Mouse (Mus musculus): Measurements from ENCODE around the gene Slc44a1.
A peak's percentile ranks its signal among the peaks of the same experiment; 100 is the strongest.

The Slc44a1 gene

DNA sequence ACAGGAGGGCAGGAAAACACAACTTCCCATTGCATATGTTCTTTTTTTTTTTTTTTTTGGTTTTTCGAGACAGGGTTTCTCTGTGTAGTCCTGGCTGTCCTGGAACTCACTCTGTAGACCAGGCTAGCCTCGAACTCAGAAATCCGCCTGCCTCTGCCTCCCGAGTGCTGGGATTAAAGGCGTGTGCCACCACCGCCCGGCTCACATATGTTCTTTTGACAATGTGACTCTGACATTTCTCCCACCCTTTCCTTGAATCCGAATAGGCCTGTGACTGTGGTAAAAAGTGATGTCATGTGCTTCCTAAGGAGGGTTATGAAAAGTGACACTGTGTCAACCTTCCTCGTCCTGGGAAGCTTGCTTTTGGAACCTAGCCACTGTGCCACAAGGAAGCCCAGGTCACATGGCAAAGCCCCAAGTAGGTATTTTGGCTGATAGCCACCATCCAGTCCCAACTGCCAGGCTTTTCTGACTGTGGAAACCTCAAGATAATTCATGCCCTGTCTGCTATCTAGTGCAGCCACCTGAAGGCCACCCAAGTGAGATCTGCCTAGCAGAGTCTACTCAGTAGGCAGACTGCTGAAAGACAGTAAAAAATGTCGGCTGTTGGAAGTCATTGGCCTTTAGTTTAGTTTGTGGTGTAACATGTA lies 8.5 kb upstream of the Slc44a1 start:
- DNase-seq: peak; percentile 73

GRCm38 (mm10) chr4:53437110-53437755 lies 3.0 kb upstream of the Slc44a1 start:
- DNase-seq: no peak

DNA sequence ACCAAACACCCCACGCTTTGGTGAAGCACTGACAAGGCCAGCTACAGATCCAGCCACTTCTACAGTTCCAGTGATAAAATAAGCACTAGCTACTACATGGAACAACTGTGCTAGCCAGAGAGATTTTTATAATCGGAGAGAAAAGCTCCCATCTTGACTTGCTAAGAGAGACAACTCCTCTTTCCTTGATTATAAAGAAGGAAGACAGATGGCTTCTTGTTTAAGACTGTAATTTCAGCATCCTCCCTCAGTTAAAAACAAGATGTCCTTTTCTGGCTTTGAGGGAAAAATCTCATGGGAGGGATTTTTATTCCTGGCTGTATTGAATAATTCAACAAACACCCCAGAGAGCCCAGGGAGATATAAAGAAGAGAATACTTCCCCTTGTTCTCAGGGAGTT lies 1.8 kb upstream of the Slc44a1 start:
- DNase-seq: no peak

- DNase-seq: no peak
Observed at GRCm38 (mm10) chr4:53438836-53439480, 1.3 kb upstream of the Slc44a1 start.

GRCm38 (mm10) chr4:53439636-53440009 lies 590 bp upstream of the Slc44a1 start:
- DNase-seq: no peak

DNA sequence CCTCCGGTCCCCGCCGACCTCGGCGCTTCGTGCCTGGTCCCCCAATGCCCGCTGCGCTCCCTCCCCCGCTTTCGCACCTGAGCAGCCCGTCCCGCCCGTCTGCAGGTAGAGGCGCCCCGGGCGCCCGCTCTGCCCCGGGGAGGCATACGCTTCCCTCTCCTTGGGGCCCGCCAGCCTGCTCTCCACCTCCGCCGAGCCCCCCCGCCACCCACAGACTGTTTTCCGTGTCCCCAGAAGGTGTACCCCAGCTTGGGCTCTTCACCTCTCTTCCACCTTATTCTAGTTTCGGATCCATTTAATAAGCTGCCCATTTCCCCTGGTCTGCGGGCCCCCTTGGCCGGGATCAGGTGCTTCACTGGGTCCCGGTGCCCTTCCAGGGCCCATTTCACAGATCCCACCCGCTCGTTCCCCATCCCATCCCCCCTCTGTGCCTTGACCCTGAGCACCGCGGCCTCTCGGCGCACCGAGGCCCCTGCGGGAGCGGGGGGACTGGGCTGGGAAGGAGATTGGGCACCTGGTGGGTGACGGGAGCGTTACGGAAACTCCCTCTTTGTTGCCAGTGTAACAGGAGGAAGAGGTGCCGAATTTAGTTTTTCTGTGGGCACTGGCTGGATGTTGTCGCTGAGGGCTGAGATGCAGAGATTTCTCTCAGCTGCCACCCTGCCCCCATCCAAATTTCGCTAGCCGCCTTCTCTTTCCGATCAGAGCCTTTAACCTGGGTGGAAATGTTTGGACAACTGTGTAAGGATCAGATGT lies 781 bp downstream of the Slc44a1 start:
- DNase-seq: no peak

DNA sequence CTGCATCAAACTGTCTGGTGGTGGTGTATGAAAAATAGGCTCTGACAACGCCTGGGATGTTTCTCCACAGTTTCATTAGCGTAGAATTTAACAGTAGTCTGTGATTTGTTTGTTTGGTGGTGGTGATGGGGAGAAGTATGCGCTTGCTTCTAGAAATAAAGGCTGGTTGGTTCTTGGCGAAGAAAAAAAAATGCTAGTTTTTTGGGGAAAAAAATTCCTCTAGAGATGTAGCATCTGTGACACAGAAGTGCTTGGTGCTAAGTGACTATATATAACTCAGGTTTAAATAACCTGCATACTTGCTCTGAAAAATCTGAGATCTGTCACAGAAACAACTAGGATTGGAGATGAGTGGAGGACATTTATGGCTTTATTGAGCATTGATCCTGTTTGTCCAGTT lies 1.5 kb downstream of the Slc44a1 start:
- DNase-seq: no peak

- no peak for DNase-seq
Observed at GRCm38 (mm10) chr4:53446216-53446615, 6.0 kb downstream of the Slc44a1 start.

- no peak for DNase-seq
Observed at GRCm38 (mm10) chr4:53447773-53448172, 7.6 kb downstream of the Slc44a1 start.

DNA sequence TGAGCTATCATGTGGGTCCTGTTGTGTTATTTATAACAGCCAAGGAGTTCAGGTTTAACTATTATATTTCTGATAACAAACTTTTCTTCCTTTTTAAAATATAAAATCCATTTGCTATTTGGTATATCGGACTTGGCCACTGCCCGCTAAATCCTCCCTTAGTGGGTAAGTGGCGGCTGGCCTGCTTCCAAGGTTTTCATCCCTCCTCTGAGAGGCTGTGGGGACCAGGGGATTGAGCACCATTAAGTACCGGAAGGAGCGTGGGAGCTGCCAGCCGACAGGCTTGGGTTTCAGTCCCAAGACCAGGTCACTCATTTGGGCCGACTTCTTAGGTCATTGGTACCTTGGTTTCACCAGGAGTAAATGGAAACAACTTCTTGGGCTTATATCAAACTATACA lies 10.5 kb downstream of the Slc44a1 start:
- no peak for DNase-seq

- no peak for DNase-seq
Observed at GRCm38 (mm10) chr4:53451887-53452286, 11.7 kb downstream of the Slc44a1 start.

DNA sequence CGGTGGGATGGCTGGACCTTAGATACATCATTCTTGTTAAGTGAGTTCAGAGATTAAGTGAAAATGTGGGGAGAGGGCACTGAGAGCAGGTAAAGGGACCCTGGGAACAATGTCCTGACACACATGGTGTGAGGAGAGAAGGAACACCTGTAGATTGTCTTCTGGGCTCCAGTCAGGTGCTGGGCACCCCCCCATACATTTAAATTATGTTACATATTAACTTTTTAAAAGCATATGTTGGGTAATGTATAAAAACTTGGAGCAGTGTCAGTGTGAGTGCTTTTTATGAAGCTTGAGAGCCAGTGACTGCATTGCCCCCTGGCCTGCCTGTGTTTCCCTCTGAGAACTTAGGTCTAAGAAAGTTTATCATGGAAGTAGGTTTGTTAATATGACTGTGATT lies 12.2 kb downstream of the Slc44a1 start:
- no peak for DNase-seq

DNA sequence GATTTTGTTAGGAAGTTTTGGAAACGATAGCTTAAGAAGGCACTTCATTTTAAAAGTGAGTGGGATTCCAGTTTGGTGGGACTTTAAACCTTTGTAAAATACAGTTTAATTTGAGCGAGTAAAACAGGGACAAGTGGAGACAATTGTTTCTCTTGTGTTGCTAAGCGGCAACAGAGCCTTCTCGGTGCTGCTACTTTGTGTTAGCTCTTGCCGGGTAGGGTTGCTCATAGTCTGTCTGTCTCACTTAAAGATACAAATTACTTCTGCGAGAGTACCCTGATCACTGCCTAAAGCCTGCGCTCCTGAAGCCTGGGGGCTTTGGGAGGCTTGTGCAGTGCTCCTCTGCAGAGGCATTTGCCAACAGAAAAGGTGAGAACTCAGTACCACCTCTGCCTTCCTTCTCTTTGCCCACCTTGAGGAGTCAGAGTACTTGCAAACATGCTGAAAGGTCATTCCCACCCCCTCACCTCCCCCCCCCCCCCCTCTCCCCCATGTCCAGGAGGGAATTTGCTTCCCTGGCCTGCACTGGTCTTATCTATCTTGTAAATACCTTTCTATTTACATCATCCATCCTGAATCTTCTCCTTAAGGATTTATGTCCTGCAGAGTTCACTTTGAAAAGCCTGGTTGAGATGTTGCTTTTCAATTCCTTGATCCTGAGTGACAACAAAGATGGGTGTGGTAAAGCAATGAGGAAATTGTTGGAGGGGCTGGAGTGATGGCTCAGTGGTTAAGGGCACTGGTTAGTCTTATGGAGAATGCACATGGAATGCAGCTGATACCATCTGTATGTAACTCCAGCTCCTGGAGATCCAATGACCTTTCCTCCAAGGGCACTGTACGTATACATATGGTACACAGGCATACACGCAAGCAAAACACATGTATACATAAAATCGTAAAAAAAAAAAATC lies 13.0 kb downstream of the Slc44a1 start:
- DNase-seq: no peak

- DNase-seq: no peak
Observed at GRCm38 (mm10) chr4:53455885-53456284, 15.7 kb downstream of the Slc44a1 start.

GRCm38 (mm10) chr4:53456570-53456969 lies 16.4 kb downstream of the Slc44a1 start:
- DNase-seq: no peak

- no peak for DNase-seq
Observed at GRCm38 (mm10) chr4:53458503-53458902, 18.3 kb downstream of the Slc44a1 start.

- DNase-seq: no peak
Observed at GRCm38 (mm10) chr4:53459697-53460096, 19.5 kb downstream of the Slc44a1 start.

GRCm38 (mm10) chr4:53461026-53461425 lies 20.8 kb downstream of the Slc44a1 start:
- DNase-seq: no peak

DNA sequence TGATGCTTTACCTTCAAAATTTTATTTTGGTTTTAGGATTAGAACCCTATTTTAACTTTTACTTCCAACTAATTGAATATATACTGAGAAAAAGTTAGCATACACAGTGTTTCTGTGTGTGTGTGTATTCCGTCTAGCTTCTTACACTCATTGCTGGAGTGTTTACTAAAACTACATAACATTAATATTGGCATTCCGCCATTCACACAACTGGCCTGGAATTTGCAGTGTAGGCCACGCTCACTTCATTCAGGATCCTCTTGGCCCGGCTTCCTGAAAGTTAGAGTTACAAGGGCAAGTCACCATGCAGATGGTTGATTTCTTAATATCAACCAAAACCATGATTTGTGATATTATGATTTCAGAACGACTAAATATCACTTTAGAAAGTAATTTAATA lies 21.9 kb downstream of the Slc44a1 start:
- DNase-seq: no peak

- no peak for DNase-seq
Observed at GRCm38 (mm10) chr4:53462505-53463251, 22.5 kb downstream of the Slc44a1 start.

- no peak for DNase-seq
Observed at GRCm38 (mm10) chr4:53465887-53466286, 25.7 kb downstream of the Slc44a1 start.

- DNase-seq: no peak
Observed at GRCm38 (mm10) chr4:53469007-53469406, 28.8 kb downstream of the Slc44a1 start.

Measured in liver (tissue).